Mouse (Mus musculus) erythroblast, embryonic 14.5 days (primary cell): ENCODE measurements around the gene Olfr458. TPM values are rescaled to one million over a fixed set of nuclear protein-coding genes. Genes with fewer than 3 reads are reported as not detected.

Experiments
- H3K27me3 ChIP-seq: 2 replicates; pipeline ENCODE4 v1.6.1; 2012; ENCODE audit warnings: inconsistent platforms; ENCODE audit not compliant: control insufficient read depth
- H3K36me3 ChIP-seq: 2 replicates; pipeline ENCODE4 v1.6.1; 2012; ENCODE audit warnings: mild to moderate bottlenecking, inconsistent platforms; ENCODE audit not compliant: control insufficient read depth
- H3K4me1 ChIP-seq: 2 replicates; pipeline ENCODE4 v1.6.1; 2012; ENCODE audit warnings: inconsistent platforms; ENCODE audit not compliant: control insufficient read depth
- H3K4me3 ChIP-seq: replicated peaks from 2 replicates; pipeline ENCODE3; 2012; ENCODE audit warnings: moderate library complexity, mild to moderate bottlenecking, inconsistent platforms
- H3K9me3 ChIP-seq: 2 replicates; pipeline ENCODE4 v1.6.1; 2012; ENCODE audit warnings: low read length, inconsistent platforms, mixed read lengths; ENCODE audit not compliant: control insufficient read depth
- GATA1 ChIP-seq: IDR thresholded peaks from 2 replicates; pipeline ENCODE4 v1.6.1; 2012; ENCODE audit warnings: low read length, inconsistent platforms, mixed read lengths
- TAL1 ChIP-seq: IDR thresholded peaks from 3 replicates; pipeline ENCODE4 v1.6.1; 2012; ENCODE audit warnings: low read length, inconsistent platforms, mixed read lengths
- polyA plus RNA-seq: library from polyadenylated mRNA; stranded (reverse); fragments of >175 nt; gene quantifications from 2 replicates; pipeline ENCODE4 v1.2.3, GENCODE M21; 2012

Olfr458 gene
- polyA plus RNA-seq, 1 experiment: not detected

DNA sequence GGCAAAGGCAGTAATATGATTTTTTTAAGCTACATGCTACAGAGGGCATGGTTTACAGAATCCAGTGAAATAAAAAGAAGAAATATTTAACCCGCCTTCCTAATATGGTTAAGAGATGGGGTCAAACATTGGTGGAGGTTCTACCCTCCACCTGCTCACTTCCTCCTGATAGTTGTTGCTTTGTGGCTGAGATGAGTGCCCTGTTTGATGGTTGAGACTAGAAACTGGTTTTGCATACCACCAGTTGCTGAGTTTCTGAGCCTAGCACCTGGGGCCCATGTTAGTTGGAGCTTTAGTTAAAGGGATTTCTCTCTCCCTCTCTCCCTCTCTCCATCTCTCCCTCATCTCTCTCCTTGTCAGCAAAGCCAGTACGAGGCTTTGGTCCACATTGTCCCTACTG, 17.6 kb downstream of the Olfr458 start:
- no peaks in the 10 kb centered on the region for H3K9me3 ChIP-seq
- H3K4me1 ChIP-seq: no peaks in the 10 kb centered on the region
- H3K4me3 ChIP-seq: no peak overlapping the region
- no peaks in the 10 kb centered on the region for H3K27me3 ChIP-seq
- no peak for TF ChIP-seq TAL1
- TF ChIP-seq GATA1: no peak
- no peaks in the 10 kb centered on the region for H3K36me3 ChIP-seq

DNA sequence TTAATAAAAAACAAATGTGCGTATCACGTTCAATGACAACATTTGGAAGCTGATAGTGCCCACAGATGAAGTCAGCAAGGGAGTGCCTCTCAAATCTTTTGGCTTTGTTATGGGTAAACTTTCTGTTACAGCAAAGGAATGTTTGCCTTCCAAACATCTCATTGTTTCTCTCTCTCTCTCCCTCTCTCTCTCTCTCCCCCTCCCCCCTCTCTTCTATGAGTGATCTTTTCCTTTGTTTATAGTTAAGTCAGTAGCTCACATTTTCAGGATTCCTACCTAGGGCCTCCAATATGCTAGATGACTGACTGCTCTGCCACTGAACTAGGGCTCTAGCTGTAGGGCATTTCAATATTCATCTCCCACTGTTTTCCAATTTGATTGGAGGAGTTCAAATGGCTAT, 20.5 kb downstream of the Olfr458 start:
- H3K4me1 ChIP-seq: no peaks in the 10 kb centered on the region
- H3K4me3 ChIP-seq: no peak overlapping the region
- TF ChIP-seq TAL1 (no peak), GATA1 (no peak)
- H3K27me3 ChIP-seq: no peaks in the 10 kb centered on the region
- no peaks in the 10 kb centered on the region for H3K36me3 ChIP-seq
- no peaks in the 10 kb centered on the region for H3K9me3 ChIP-seq

DNA sequence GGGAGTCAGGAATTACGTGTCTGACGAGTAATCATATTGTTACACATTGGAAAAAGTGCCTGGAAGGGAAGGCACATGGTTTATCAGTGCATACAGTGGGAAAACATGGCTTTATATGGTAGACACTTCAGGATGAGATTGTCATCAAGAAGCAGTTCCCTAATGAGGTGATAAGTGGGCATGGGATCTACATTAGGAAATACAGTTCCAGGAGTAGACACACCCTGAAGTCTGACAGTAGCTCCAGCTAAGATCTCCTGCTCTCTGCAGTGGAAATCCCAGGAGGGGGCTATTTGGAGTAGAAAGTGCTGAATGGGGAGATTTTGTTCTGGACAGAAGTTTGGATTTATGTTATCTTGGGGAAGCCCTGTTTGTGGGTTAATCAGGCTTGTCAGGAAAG, 23.6 kb downstream of the Olfr458 start:
- no peak for TF ChIP-seq GATA1
- TF ChIP-seq TAL1: no peak
- Histone ChIP-seq H3K27me3 (no peaks in the 10 kb centered on the region), H3K36me3 (no peaks in the 10 kb centered on the region), H3K4me1 (no peaks in the 10 kb centered on the region), H3K9me3 (no peaks in the 10 kb centered on the region), H3K4me3 (no peak overlapping the region)

- H3K9me3 ChIP-seq: no peaks in the 10 kb centered on the region
- no peak for TF ChIP-seq GATA1
- TF ChIP-seq TAL1: no peak
These were observed 29.5 kb downstream of the Olfr458 start for GRCm38 (mm10) chr6:42435490-42435889.

GRCm38 (mm10) chr6:42434446-42434845, 30.6 kb downstream of the Olfr458 start, which contains the start of gene Tas2r126:
Gene Tas2r126 (plus strand): TSS chr6:42434535.
- Histone ChIP-seq H3K4me3 (no peak within 1 kb of the TSS), H3K4me1 (no peaks in the 10 kb centered on the region), H3K27me3 (no peaks in the 10 kb centered on the region), H3K36me3 (no peaks in the 10 kb centered on the region), H3K9me3 (no peaks in the 10 kb centered on the region)
- TF ChIP-seq TAL1 (no peak), GATA1 (no peak)

More at GRCm38 (mm10) chr6:42435490-42435889, 29.5 kb downstream of the Olfr458 start:
- H3K4me1 ChIP-seq: no peaks in the 10 kb centered on the region
- no peaks in the 10 kb centered on the region for H3K27me3 ChIP-seq
- H3K4me3 ChIP-seq: no peak overlapping the region
- no peaks in the 10 kb centered on the region for H3K36me3 ChIP-seq

GRCm38 (mm10) chr6:42433554-42433953, 31.4 kb downstream of the Olfr458 start:
- H3K4me3 ChIP-seq: no peak overlapping the region
- no peaks in the 10 kb centered on the region for H3K36me3 ChIP-seq
- H3K27me3 ChIP-seq: no peaks in the 10 kb centered on the region
- TF ChIP-seq GATA1 (no peak), TAL1 (no peak)
- no peaks in the 10 kb centered on the region for H3K4me1 ChIP-seq
- no peaks in the 10 kb centered on the region for H3K9me3 ChIP-seq

- no peaks in the 10 kb centered on the region for H3K36me3 ChIP-seq
- no peaks in the 10 kb centered on the region for H3K9me3 ChIP-seq
- no peak overlapping the region for H3K4me3 ChIP-seq
- H3K27me3 ChIP-seq: no peaks in the 10 kb centered on the region
- no peaks in the 10 kb centered on the region for H3K4me1 ChIP-seq
- TF ChIP-seq GATA1: no peak
- no peak for TF ChIP-seq TAL1
These were observed 38.7 kb downstream of the Olfr458 start for GRCm38 (mm10) chr6:42426337-42426736.

DNA sequence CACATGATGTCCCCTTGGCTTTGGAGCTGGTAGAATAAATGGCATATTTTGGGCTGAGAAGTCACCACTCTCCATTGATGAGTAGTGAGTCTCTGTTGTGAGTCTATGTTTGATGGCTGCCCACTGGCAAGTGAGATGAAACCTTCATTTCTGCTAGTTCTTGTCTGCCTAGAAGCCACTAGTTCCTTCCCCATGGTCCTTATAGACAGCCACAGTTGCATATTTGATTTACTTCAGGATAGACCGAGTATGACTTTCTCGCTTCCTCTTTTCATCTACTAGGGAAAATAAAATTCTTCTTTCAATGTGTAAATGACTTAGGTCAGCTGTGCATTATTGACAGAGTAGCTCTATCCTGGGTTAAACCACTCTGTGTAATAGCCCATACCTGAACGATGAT, 40.5 kb downstream of the Olfr458 start:
- H3K27me3 ChIP-seq: no peaks in the 10 kb centered on the region
- TF ChIP-seq TAL1: no peak
- no peaks in the 10 kb centered on the region for H3K36me3 ChIP-seq
- no peaks in the 10 kb centered on the region for H3K4me1 ChIP-seq
- H3K9me3 ChIP-seq: no peaks in the 10 kb centered on the region
- H3K4me3 ChIP-seq: no peak overlapping the region

GRCm38 (mm10) chr6:42421439-42421838, 43.6 kb downstream of the Olfr458 start:
- Histone ChIP-seq H3K36me3 (no peaks in the 10 kb centered on the region), H3K4me1 (no peaks in the 10 kb centered on the region), H3K27me3 (no peaks in the 10 kb centered on the region), H3K9me3 (no peaks in the 10 kb centered on the region), H3K4me3 (no peak overlapping the region)
- TF ChIP-seq GATA1: no peak
- TF ChIP-seq TAL1: no peak

- TF ChIP-seq TAL1: no peak
- no peak for TF ChIP-seq GATA1
- H3K27me3 ChIP-seq: no peaks in the 10 kb centered on the region
- no peaks in the 10 kb centered on the region for H3K4me1 ChIP-seq
- H3K4me3 ChIP-seq: no peak overlapping the region
- no peaks in the 10 kb centered on the region for H3K9me3 ChIP-seq
- H3K36me3 ChIP-seq: no peaks in the 10 kb centered on the region
These were observed 45.6 kb downstream of the Olfr458 start for GRCm38 (mm10) chr6:42419443-42419842.

Other genes starting within 250 kb of the Olfr458 start
- not detected in 2 replicates for gene Tas2r144, start 249.9 kb downstream of the Olfr458 start, polyA plus RNA-seq
- gene Gstk1, start 219.3 kb downstream of the Olfr458 start, polyA plus RNA-seq: 0.07 TPM in 1 of 2 replicates, not detected in the other
- gene Tmem139, start 203.2 kb downstream of the Olfr458 start, polyA plus RNA-seq: not detected in 2 replicates
- gene Casp2, start 200.2 kb downstream of the Olfr458 start, polyA plus RNA-seq: 0.34 and 0.39 TPM in 2 replicates
- not detected in 2 replicates for gene Clcn1, start 178.5 kb downstream of the Olfr458 start, polyA plus RNA-seq
- not detected in 2 replicates for gene Fam131b, start 140.6 kb downstream of the Olfr458 start, polyA plus RNA-seq
- gene Zyx, start 115.6 kb downstream of the Olfr458 start, polyA plus RNA-seq: 4.1 TPM in 2 replicates
- gene Epha1, start 91.9 kb downstream of the Olfr458 start, polyA plus RNA-seq: 0.02 TPM in 1 of 2 replicates, not detected in the other
- not detected in 2 replicates for gene Tas2r143, start 65.0 kb downstream of the Olfr458 start, polyA plus RNA-seq
- gene Tas2r135, start 59.8 kb downstream of the Olfr458 start, polyA plus RNA-seq: not detected in 2 replicates
- gene Tas2r126, start 30.7 kb downstream of the Olfr458 start, polyA plus RNA-seq: not detected in 2 replicates
- gene Olfr457, start 11.1 kb upstream of the Olfr458 start, polyA plus RNA-seq: not detected in 2 replicates
- gene Olfr456, start 22.0 kb upstream of the Olfr458 start, polyA plus RNA-seq: not detected in 2 replicates
- not detected in 2 replicates for gene Olfr455, start 82.4 kb upstream of the Olfr458 start, polyA plus RNA-seq
- not detected in 2 replicates for gene Tcaf3, start 132.5 kb upstream of the Olfr458 start, polyA plus RNA-seq
- 0.09 TPM in 1 of 2 replicates, not detected in the other for gene Tcaf2, start 180.1 kb upstream of the Olfr458 start, polyA plus RNA-seq
- gene Tcaf1, start 244.9 kb upstream of the Olfr458 start, polyA plus RNA-seq: 0.01 TPM in 2 replicates